Mouse (Mus musculus) spleen, postnatal 14 days (tissue): Measurements from ENCODE around the gene Dsp.

Experiments used
- DNase-seq, 2 experiments: peaks; one replicate each; pipeline ENCODE4 v3.0.0; 2021 to 2022; ENCODE audit warnings: low spot score in 2 of 2

Dsp gene

DNA sequence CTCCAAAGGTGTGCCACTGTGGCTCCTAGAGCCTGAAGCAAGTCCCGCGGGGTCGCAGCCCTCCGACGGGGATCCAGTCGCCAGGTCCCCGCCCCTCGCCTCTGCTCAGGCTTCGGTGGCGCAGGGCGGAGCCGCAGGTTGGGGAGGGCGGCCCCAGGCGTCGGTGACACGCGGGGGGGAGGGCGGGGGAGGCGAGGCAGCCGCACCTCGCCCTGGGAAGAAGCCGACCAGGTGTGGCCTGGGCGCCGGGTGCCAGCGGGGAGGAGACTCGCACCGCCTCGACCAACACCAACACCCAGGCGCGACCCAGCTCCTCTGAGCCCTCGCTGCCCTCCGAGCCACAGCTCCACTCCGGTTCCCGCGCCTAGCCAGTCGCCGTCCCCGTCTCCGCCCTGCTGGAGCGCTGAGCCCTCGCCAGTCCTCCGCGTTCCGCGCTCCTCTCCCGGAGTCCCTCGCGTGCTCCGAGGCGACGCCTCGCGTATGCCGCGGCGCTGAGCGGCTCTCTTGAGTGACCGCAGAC lies at the start of gene Dsp:
Gene Dsp, plus strand, starts transcription at position 226 of the 520 bp plus-strand sequence.
- DNase-seq: peak in 1 of 2 experiments; percentile 3

DNA sequence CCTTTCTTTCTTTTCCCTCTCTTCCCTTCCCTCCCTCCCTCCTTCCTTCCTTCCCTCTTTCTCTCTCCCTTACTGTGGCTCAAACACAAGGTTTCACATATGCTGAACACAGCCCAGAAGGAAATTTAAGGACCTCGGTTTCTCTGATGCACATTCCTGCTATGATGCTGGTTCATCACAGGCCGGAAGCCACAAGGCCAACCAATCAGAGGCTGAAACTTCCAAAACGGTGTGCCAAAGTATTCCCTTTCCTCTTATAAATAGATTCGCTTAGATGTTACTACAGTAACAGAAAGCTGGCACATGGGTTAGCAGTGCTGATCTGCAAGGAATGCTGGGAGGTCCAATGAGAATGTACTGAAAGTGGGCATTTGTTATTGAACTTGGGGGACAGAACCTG lies 47.7 kb upstream of the Dsp start:
- no peak for DNase-seq

GRCm38 (mm10) chr13:38104501-38104900 lies 46.6 kb upstream of the Dsp start:
- no peak for DNase-seq

DNA sequence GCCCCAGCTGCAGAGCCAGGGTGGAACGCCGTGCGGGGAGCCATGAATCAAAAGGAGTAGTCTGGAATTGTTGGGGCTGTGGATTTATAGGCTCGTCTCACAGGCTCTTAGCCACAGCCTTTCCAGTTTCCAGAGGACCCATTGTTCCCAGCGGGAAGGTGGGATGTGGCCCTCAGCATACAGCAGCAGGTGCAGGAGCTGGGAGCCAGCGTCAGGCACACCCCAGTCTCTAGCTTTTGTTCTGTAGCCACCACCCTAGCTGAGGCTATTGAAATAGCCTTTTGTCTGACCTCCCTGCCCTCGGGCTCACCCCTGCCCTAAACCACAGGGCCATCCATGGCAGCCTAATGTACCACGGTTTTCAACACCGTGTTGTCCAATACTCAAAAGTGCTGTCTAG lies 42.0 kb upstream of the Dsp start:
- DNase-seq: no peak

GRCm38 (mm10) chr13:38122321-38122720 lies 28.8 kb upstream of the Dsp start:
- no peak for DNase-seq

GRCm38 (mm10) chr13:38123666-38124065 lies 27.4 kb upstream of the Dsp start:
- DNase-seq: no peak

DNA sequence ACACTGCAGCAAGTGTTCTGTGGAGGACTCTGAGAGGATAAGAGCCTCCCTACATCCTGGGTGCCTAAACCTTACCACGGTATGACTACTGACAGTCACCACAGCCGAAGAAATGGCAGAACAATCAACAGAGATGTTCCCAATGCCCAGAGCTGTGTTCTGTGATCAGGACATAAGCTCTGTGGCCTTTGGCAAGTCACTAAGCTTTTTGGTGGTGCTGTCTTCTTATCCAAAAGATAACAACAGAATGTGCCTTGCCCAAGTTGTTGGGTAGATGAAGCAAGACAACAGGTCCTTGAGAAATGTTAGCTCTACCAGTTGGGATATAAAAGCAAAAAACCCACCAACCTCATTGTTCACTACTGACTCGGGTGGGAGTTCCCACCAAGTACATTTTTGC lies 23.4 kb upstream of the Dsp start:
- DNase-seq: no peak

- no peak for DNase-seq
Observed at GRCm38 (mm10) chr13:38128246-38128645, 22.8 kb upstream of the Dsp start.

DNA sequence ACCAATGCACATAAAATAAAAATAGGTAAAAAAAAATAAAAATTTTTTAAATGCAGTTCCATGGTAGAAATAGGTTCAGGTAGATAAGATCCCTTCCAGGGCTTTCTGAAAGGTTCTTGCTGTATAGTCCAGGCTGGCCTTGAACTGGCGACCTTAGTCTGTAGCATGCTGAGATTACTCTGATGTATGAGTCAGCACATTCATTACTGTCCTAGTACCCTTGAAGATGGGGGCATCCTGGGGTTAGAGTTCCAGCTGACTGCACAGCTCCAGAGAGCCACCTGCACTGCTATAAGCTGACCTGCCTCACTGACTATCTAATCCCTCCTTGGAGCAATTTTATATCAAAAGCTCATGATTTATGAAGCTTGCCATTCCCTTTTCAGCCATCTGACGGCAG lies 21.6 kb upstream of the Dsp start:
- DNase-seq: no peak

DNA sequence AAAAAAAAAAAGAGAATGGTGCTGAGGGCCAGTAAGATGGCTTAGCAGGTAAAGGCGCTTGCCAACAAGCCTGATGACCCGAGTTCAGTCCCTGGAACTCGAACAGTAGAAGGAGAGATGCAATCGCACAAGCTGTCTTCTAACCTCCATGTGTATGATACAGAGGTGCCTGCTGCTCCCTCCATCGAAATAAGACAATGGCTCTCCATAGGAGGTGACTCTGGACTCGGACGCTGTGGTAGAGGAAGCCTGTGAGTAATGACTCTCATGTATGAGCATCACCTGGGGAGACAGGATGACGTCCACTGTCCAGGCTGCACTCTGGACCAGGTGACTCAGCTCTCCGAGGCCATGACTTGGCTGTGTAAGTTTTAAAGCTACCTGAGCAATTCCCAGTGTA lies 21.0 kb upstream of the Dsp start:
- no peak for DNase-seq

- no peak for DNase-seq
Observed at GRCm38 (mm10) chr13:38133016-38133528, 18.0 kb upstream of the Dsp start.

DNA sequence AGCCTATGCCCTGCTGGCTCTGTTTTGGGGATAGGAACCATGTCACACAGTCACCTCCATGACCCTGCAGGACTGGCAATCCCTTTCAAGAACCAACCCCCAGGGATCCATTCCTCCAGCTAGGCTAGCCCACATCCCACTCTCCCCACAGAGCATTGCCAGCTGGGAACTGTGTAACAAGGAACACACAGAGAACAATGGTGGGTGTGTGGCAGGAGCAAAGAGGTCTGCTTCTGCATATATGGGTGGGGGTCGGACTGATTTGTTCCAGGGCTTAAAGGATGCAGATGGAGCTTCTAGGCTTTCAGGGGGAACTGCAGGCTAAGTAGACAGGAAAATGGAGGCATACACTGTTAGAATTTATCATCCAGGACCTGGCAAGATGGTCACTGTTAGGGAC lies 10.6 kb upstream of the Dsp start:
- DNase-seq: no peak

DNA sequence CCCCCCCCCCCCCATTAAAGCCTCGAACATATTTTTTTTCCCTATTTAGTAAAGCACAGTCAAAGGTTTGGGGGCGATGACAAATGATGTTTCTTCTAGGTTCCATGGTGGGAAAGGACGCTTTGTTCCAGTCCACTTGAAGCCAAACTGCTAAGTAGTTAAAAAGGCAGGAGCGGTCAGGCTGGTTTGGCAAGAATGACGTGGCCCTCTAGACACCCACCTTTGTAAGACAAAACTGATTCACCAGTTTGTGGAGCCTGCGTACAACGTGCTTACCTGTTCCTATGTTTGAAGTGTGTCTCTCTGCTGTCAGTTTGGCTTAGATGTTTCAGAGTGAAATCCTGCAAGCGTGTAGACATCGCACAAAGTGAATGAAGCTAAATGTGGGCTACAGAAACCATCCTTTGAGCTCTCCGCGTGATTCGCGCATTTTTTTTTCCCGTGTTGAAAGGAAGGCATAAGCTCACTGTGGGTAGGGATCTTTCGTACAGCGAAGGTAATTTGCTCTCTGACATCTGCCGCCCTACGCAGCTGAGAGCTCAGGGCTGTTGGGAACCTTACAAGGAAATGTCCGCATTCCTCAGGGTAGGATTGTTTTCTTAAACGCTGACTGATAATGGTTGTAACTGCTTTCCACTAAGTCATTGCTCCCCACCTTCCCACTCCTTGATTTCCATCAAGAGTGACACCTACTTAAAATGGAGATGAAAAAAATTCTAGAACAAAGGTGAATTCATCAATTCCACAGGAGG lies 6.0 kb upstream of the Dsp start:
- no peak for DNase-seq

DNA sequence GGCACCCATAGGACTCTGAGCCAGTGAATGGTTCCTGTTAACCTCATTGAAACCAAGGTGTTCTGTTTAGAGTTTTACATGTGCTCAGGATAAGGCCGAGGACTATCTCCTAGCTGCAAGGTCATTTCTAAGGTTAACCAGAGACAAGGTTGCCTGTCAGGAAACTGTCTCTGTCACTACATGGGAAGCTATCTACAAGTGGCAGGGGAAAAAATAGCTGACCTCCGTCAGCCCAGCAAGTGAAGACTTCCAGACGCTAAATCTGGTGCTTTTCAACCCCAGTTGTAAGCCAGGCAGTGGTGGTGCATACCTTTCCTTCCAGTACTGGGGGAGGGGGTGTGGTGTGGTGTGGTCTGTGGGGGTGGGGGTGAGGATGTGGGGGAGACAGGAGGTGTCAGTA lies 2.7 kb upstream of the Dsp start:
- DNase-seq: no peak

DNA sequence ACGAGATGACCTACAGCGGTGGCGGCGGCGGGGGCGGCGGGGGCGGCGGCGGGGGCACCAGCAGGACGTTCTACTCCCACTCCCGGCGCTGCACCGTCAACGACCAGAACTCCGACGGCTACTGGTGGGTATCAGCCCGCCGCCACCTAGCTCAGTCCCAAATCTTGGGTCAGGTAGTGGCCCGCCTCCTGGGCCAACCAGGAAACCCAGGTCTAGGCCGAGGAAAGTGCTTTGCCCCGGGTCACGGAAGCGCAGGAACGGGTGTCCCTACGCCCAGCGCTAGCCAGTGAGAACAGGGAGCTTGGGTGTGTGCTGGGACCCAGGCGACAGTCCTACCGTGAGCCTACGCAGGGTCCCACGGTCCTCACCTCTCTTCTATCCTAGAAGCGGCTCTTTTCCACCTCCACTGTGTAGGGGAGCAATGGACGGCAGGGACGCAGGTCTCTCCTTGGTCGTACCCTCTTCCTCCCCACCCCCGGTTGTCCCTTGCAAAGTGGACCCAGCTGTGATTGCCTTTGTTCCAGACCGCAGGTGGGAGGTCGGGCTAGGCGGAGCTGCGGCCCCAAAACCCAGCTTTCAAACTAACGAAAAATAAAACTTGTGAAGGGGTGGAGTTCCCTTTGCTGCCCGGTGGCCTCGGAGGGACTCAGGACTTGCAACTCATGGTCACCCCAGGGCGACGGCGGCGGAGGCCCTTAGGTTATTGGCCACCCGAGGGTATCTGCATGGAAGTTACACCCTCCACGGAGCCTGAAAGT lies 756 bp downstream of the Dsp start:
- no peak for DNase-seq

DNA sequence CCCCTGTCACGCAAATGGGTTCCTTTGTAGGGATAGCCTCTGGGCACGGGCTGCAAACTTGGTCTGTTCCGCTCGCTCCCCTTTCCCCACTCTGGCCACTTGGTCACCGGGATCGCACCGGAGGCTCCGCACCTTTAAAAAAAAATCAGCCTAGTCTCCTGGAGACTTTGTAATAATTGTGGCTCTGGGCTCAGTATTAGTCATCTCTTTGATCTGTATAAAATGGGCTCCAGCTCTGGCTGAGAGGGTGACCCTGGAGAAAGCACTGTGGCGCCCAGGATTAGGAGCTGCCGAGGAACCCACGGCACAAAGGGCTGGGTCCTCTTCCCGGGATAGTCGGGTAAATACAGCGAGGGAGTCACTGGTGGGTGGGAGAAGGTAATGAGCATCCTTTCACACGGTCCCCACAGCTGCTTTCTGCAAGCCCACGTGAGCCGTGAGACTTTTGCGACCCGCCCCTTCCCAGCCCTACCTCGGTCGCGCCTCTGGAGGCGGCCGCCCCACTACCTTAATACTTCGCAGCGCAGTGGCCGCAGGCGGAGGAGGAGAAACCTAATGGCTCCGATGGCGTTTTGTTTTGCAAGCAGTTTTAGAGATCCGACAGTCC lies 1.4 kb downstream of the Dsp start:
- no peak for DNase-seq

DNA sequence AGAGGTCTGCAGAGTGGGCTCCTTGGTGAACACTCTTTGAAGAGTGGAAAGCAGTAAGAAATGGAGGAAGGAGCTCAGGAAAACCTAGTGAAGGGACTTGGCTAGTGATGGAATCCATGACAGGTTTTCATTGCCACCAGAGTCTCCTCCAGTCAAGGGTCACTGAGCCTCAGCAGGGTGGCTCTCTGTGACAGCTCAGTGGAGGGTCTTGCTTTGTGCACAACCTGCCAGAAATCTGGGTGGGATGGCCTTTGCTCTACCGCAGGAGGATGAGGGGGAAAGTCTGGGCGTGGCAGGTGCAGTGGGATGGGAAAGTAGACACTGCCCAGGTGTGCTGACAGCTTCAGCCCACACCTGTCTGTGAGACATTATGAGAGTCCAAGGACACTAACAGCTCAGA lies 4.4 kb downstream of the Dsp start:
- DNase-seq: no peak

DNA sequence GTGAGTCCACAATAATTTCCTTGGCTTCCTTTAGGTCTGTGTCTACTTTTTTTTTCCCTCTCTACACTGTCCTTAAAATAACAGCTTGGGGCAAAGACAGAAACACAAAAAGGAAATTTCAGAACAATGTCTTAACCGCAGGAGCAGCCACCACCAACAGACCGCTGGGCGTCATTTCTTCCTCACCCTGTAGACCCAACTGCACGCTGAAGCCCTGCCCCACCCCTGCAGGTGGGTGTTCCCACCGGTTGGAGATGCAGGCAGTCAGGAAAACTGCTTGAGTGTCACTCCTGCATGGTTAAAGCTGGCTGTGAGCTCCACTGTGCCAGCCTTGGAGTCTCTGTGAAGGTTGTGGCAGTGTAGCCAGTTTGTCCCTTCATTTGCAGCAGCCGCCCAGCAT lies 6.5 kb downstream of the Dsp start:
- DNase-seq: no peak

DNA sequence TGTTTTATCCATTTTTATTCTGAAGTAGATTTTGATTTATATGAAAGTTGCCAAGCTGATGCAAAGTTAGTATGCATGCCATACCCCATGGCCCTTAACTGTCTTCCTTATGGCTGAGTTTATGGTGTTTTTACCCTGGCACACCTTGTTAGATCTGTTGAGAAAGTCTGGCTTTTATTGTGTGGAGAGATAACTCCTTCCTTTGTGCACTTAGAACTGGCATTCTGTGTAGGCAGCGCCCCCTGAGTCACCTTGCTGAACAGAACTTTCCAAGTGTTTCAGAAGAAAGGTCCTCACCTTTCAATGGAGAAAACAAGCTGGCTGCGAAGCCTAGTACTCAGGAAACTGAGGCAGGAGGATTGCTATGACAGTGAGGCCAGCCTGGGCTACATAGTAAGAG lies 10.9 kb downstream of the Dsp start:
- no peak for DNase-seq

- no peak for DNase-seq
Observed at GRCm38 (mm10) chr13:38162668-38163067, 11.6 kb downstream of the Dsp start.

DNA sequence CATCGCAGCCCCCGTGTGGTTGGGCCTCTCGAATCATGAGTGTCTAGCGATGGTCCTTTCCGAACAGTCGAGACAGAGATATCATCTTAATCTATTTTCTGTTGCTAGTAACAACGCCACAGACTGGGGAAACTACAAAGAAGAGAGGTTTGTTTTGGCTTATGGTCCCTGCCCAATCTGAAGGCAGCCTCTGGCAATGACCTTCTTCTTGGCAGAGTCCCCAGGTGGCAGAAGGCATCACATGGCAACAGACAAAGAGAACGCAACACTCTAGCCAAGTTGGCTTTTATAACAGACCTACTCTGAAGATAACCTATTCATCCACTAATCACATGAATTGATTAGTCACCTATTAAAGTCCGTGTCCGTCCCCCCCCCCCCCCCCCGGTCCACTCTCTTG lies 13.8 kb downstream of the Dsp start:
- DNase-seq: no peak

- DNase-seq: no peak
Observed at GRCm38 (mm10) chr13:38167056-38167455, 16.0 kb downstream of the Dsp start.
